Mouse (Mus musculus) layer of hippocampus, adult 11-12 months (tissue): ENCODE measurements around the gene Nr2f2.

Source experiments
- DNase-seq: peaks from one replicate; pipeline ENCODE4 v3.0.0; 2022; ENCODE audit warnings: low spot score

Nr2f2 gene

DNA sequence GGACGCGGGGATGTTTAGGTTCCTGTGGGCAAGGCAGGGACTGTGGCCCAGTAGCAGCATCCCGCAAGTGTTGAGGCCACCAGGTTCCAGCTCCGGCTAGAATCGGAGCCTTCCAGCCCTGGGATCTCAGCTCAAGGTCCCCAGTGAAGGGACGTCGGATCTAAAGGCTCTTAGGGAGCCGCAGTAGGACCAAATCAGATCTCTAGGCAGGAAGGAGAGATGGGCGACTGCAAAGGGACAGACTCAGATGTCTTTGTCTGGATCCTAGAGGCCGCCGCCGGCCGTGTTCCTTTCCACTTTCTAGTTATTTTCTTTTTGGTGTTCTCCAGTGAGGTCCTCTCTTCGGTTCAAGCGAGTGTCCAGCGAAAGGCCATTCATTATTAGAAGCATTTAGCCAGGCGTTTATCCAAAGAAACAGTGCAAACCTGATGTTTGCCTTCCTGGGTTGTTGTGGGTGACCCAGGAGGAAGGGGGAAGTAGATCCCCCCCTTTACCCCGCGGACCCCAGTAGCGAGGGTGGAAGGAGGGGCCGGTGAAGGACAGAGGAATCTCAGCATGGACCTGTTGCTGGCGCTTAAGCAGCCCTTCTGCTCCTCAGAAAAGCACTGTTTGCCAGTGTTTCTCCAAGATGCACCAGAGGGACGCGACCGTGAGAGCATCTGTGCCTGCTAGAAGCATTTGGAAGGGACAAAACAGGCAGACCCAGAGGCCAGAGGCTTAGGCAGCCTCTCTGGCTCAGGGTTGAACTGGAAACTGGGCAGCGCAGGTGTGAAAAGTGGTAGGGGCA is 34.3 kb downstream of the Nr2f2 start:
- no peak for DNase-seq

DNA sequence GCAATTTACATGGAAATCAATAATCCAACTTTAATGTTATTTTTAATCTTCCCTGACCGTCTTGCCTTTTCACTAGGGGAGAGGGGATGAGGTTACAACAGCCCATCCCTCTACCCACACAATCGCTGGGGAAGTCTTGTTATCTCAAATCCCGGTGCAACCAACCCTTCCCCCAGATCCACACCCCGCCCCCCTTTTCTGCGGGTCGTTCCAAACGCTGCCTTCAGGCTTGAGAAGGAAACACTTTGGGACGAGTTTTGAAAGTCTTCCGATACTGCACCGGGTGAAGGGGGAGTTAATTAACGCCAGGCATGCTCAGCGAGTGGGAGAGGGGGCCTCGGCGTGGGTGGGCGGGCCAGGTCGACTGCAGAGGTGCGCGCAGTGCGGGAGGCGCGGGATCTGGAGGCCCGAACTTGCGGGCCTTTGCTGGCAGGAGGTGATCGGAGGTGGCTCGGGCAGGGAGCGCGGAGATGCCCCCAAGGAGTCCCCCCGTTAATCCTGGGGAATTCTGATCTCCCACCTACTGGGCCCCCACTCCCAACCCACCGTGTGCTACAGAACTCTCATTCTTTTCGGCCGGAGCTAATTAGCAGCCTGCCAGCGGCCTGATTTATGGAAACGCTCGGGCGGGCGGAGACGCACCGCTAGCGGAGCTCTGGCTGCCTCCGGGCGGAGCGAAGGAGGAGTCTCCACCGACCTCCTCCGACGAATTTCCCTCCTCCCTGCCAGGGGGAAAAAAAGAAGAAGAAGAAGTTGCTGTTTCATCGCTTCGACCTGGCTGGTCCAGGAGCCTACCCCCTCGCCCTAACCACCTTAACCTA is 35.1 kb downstream of the Nr2f2 start:
- no peak for DNase-seq

DNA sequence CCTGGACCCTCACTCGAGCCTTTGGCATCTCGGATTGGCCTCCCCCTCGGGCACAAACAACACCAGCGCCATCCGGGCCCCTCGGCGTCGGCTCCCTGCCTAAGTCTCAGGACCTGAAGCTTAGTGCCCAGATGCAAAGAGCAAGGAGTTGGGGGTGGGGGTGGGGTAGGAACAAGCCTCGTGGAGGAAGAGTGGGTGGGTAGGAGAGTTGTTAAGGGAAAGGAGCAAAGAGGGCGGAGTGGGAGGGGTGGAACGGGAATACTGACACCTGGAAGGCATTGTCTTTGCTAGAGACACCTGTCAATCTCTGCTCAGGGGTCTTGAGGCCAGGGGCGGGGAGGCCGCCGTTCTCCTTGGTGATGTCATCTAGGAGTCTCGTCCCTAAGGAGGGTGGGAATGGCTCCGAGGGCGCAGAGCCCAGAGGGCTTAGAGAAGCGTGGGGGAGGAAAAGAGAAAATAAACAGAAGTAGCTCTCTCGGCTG is 35.7 kb downstream of the Nr2f2 start:
- no peak for DNase-seq

DNA sequence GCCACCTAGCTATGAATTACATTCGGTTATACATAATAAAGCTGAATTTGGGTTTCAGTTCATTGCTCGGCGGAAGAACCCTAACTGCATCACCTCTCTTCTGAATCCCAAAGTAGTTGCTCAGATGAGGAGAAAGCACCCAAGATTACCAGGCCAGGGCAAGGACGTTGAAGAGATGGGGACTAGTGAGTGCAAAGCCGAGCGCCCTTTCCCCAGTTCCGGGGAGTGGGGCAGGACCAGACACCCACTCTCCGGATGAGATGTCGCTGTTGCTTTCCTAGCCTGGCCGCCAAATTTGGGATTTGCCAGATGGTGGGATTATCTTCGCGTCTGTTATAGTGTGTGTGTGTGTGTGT is 36.4 kb downstream of the Nr2f2 start:
- DNase-seq: no peak

DNA sequence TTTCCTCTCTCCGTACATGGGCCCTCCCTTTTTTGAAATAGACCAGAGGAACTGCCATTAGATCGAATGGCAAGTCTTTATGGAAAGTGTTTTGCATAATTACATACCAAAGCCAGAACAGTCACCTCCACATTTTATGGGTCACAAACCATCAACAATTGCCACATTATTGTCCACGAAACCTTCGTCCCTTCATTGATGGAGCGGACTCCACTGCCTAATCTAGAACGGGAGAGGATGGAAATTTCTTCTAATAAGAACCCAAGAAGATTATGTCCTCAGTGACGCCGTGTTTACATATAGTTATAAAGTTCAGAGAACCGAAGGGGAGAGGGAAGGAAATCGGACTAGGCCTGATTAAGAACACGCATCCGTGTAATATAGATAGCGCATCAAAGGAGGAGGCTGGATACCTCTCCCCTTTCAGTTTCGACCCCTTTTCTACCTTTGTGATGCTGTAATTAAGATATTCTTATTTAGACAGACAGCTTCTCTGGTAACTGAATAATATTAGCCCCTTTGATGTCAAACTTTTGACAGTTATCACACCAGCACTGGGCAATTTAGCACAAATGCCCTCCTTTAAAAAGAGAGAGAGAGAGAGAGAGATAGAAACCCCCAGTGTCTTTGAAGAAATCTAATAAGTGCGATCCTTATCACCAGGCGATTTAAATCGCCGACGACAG is 36.9 kb downstream of the Nr2f2 start:
- DNase-seq: no peak

DNA sequence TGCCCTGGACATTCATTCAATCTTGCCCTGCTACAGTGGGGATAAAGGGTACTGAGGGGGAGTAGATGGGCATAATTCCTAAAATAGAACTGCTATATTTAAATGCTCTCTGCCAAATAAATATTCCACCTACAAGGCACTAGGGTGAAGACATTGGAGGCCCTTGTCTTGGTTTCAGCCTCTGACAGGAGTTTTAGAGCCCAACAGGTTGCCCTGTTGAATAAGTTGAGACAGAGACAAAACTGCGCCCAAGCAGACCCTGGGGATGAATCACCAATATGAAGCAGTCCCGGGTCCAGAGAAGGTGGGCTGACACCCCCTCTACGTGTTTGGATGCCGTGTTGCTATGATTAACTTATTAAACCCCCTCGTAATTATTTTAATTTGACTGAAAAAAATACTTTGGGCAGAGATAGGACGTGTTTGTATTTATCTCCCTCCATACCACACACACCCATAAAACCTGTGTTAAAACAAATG is 37.5 kb downstream of the Nr2f2 start:
- DNase-seq: no peak

DNA sequence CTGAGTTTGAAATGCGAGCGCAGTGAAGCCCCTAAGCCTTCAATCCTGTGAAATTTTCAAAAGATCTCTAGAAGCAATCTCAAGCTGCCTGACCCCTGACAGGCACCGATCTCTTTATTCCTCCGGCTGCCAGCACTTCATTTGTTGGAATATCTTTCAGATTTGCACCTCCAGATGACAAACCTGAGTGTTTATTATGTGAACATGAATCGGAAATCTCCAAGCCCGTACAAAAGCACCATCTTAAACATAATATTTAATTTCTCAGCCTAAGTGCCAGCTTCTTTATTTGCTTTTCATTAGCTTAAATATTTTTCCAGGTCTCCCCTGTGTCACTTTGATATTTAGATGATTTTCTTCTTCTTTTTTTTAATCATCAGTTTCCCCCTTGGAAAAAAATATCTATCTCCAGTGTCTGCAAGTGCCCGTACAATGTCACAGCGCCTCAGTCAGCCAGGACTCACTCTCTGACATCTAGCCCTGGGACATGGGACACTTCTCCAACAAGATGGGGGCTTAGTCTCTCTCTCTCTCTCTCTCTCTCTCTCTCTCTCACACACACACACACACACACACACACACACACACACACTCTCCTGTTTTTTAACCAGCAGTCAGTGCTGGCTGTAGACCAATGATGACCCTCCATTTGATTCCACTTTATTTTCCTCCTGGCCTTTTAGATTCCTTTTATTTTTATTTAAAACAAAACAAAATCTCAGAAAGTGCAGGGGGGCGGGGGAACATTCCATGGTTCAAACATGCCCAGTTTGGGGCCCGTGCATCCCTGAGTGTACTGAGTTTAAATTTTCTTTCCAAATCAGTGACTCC is 38.1 kb downstream of the Nr2f2 start:
- no peak for DNase-seq

DNA sequence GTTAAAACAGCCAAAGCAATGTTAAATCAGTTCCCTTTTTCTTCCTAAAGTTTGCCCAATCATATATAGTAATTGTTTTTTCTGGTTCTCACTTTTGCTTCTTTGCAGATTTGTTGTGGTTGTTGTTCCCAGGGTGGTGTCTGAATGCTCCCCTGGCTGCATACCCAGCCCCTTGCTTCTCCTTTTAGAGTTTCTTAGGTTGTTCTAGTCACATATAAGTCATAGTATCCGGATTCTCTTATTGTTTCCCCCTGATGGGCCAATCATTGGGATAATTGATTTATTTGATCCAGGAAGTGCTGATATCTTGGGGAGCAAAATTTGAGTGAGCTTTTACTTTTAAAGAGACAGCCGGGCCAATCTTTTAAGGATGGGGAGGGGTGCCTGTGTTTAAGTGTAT is 39.3 kb downstream of the Nr2f2 start:
- no peak for DNase-seq

DNA sequence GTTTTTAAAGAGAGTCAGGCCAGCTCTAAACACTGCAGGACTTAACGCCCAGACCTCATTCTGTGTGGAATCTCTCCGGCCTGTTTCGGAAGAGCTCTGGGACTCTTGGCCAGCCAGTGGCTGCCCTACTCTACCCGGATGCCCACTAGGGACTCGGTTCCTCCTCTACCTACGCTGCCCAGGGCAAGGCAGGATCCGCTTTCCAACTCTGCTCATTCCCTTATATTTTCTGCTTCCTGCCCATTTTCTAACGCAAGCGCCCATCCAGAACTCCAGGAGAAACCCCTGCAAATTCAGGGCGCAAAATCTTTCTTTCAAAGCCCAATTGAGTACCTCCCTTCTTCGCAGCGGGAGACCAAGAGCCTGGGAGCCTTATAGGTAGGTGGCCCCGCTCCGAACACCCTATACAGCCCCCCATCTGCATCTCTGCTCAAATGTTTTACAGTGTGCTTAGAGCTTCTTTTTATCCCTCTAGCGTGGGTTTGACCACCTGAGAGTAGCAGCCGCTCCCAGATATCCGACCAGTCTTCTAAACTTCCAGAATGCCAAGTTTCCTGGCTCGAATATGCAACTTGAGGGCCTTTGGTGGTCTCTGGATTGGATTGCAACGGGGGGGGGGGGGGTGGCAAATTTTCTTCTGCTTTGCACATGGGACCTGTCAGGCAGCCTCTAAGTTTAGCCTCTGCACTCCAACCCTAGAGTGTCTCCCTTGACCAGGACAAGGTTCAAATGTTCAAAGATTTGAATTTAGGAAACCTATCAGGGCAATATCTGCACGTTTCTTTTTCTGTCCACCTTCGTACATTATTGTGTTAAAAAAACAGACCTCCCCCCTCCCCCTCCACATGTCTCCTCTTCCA is 40.1 kb downstream of the Nr2f2 start:
- DNase-seq: no peak

DNA sequence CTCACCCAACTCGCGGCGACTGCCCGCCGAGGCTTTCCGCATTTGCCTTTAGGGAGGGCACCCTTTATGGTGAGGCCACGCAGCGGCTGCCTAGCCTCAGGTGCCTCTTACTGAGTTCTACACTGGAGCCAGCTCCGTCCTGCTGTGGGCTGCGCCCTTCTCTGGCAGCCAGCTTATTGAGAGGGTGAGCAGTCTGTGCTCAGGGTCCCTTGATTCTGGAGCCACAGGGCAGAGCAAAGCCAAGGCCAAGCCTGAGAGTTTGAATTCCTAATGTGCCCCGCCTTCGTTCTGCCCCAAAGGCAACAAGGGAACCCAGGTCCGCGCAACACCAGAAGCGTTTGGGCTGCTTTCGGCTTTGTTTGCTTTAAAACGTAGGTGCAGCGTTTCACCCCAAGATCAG is 41.2 kb downstream of the Nr2f2 start:
- no peak for DNase-seq

DNA sequence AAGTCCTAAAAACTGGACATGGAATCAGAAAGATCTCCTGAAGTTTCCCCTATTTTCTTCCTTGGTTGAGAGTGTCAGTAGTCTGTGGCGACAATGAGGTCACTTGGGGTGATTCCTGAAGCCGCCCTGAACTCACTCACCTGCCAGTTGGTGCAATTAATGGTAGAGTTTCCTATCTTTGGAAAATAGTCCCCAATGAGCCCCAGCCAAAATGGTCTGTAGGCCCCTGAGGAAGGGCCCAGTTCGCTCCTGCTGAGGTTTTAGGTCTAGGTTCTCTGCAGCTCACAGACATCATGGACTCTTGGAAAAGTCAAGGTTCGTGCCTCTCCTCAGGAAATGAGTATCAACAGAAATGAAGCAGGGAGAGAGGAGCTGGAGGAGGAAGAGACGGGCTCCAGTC is 42.0 kb downstream of the Nr2f2 start:
- DNase-seq: no peak

DNA sequence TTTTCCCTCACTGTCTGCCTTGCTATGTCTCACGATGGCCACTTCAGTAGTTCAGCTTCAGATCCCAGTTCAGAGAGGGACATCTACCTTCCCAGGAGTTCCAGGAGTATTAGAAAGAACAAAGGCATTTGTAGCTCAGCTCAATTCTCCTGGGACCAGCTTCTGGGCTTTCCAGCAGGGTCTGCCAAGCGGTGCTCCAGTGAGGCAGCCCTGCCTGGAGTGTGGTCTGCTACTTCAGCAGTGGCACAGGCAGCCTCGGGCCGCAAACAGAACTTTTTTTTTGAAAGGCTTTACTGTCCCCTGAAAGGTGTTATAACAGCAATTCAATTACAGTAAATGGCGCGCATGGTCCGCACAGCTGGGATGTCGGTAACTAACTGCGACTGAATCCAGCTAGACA is 42.5 kb downstream of the Nr2f2 start:
- no peak for DNase-seq

DNA sequence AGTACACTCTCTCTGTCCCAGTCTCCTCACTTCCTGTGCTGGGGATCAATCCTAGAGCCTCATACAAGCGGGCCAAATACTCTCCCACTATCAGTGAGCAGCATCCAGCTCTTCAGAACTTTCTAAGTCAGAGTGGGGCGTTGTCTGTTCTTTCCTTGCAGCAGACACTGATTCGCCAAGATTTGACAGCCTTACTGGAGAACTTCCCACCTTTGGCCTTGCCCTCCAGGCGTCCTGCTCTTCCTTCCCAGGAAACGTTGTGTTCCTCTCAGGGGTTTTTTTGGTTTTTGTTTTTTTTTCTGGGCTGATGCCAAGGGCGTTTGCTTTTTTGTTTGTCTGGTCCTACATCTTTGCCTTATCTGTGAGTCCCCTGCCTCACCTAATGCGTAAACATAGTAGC is 60.8 kb downstream of the Nr2f2 start:
- no peak for DNase-seq

DNA sequence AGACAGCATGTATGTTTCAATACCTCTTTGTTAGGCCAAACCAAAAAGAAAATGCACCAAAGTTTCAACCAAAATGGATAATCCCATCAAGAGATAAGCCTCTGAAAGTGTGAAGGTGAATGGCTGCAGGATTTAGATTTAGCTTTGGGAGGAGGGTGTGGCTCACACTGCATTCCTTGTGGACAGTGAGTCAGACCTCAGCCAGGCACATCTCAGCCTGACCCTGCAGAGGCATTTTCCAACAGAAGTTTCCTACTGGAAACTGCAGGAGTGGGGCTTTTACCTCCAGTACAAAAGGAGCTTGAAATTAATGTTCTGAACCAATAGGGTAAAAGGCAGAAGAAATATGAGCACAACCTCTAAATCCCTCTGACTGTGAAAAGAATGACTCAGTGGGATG is 62.1 kb downstream of the Nr2f2 start:
- no peak for DNase-seq
